Mouse (Mus musculus): ENCODE measurements around the gene Fam124a. TPM values are rescaled to one million over a fixed set of nuclear protein-coding genes. Genes with fewer than 3 reads are reported as not detected.

Fam124a gene
- polyA plus RNA-seq, 1 experiment: 0.19 TPM

DNA sequence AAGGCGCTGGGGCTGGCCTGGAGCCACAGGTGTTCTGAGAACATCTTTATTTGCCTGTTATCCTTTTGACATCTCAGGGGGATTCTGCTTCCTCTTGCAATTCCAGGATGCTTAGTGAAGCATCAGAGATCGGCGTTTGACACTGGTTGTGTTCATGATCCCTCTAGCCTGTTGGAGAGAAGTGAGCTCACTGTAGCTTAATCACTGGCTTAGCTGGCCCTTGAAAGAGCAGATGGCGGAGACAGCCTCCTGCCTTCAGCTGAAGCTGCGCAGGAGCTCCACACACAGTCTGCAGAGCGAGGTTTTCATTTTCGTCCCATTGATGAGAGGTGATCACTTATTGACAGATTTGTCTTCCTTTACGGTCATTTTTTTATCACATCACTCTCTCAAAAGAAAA is 20.3 kb downstream of the Fam124a start:
- no peaks in the 10 kb centered on the region for H3K36me3 ChIP-seq (ENCODE audit: control insufficient read depth, insufficient read depth)
- H3ac ChIP-seq (ENCODE audit: control insufficient read depth, insufficient read length, low read depth): no peak overlapping the region
- H3K79me2 ChIP-seq (ENCODE audit: control insufficient read depth, insufficient read depth): no peaks in the 10 kb centered on the region
- H3K27me3 ChIP-seq (ENCODE audit: control insufficient read depth, insufficient read depth, insufficient read length): peaks cover 14% of the 10 kb centered on the region
- TF ChIP-seq FOSL1 (IDR thresholded peaks at IDR 0.05; ENCODE audit: insufficient read depth, low read length, poor library complexity, severe bottlenecking): no peak
- no peak for TF ChIP-seq CTCF (IDR thresholded peaks at IDR 0.05; ENCODE audit: control insufficient read depth, insufficient read depth, insufficient read length)
- no peak for TF ChIP-seq MAX (IDR thresholded peaks at IDR 0.05)
- no peak for TF ChIP-seq CEBPB (IDR thresholded peaks at IDR 0.05; ENCODE audit: low read depth)
- no peak for TF ChIP-seq MYOG (IDR thresholded peaks at IDR 0.05; ENCODE audit: control insufficient read depth, extremely low read depth, insufficient read length)
- no peak for TF ChIP-seq USF1 (IDR thresholded peaks at IDR 0.05; ENCODE audit: low read depth)
- no peak for TF ChIP-seq MYOD1 (IDR thresholded peaks at IDR 0.05; ENCODE audit: control insufficient read depth, insufficient read length, low read depth)
- no peaks in the 10 kb centered on the region for H3K79me3 ChIP-seq (ENCODE audit: low read depth)
- H3K4me3 ChIP-seq (ENCODE audit: insufficient read depth, poor library complexity, severe bottlenecking): no peak overlapping the region

DNA sequence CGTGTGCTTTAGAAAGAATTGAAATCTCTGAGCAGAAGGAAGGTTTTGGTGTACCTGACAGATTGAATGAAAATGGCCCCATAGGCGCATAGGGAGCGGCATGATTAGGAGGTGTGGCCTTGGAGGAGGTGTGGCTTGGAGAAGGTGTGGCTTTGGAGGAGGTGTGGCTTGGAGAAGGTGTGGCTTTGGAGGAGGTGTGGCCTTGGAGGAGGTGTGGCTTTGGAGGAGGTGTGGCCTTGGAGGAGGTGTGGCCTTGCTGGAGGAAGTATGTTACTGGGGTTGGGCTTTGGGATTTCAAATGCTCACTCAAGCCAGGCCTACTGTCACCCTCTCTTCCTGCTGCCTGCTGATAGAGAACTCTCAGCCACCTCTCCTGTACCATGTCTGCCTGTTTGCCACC is 25.4 kb downstream of the Fam124a start:
- Histone ChIP-seq H3ac (ENCODE audit: control insufficient read depth, insufficient read length, low read depth) (no peak overlapping the region), H3K79me3 (ENCODE audit: low read depth) (no peaks in the 10 kb centered on the region), H3K4me3 (ENCODE audit: insufficient read depth, poor library complexity, severe bottlenecking) (no peak overlapping the region), H3K36me3 (ENCODE audit: control insufficient read depth, insufficient read depth) (no peaks in the 10 kb centered on the region), H3K27me3 (ENCODE audit: control insufficient read depth, insufficient read depth, insufficient read length) (peaks cover 28% of the 10 kb centered on the region), H3K79me2 (ENCODE audit: control insufficient read depth, insufficient read depth) (no peaks in the 10 kb centered on the region)
- TF ChIP-seq MAX (IDR thresholded peaks at IDR 0.05) (no peak), MYOG (IDR thresholded peaks at IDR 0.05; ENCODE audit: control insufficient read depth, extremely low read depth, insufficient read length) (no peak), FOSL1 (IDR thresholded peaks at IDR 0.05; ENCODE audit: insufficient read depth, low read length, poor library complexity, severe bottlenecking) (no peak), CTCF (IDR thresholded peaks at IDR 0.05; ENCODE audit: control insufficient read depth, insufficient read depth, insufficient read length) (no peak)

DNA sequence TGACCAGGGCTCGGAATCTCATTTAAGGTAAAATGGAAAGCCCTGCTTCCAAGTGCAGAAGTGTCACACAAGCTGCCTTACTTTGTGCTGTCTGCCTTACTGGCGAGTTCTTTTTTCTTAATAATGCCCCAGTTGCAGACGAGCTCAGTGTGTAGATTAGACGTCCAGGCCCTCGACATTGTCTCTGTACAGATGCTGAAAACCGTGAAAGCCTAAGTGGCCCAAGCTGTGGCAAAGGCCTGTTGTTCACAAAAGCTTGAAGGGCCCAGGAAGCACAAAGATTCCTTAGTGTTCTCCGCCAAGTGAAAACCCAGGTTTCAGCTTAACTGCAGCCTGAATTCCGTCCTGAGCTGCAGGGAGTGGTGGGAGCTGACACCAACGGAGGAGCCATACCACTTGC is 26.2 kb downstream of the Fam124a start:
- TF ChIP-seq MAX (IDR thresholded peaks at IDR 0.05) (no peak), CEBPB (IDR thresholded peaks at IDR 0.05; ENCODE audit: low read depth) (no peak), CTCF (IDR thresholded peaks at IDR 0.05; ENCODE audit: control insufficient read depth, insufficient read depth, insufficient read length) (no peak), USF1 (IDR thresholded peaks at IDR 0.05; ENCODE audit: low read depth) (no peak), MYOD1 (IDR thresholded peaks at IDR 0.05; ENCODE audit: control insufficient read depth, insufficient read length, low read depth) (no peak)
- no peaks in the 10 kb centered on the region for H3K79me2 ChIP-seq (ENCODE audit: control insufficient read depth, insufficient read depth)
- H3K27me3 ChIP-seq (ENCODE audit: control insufficient read depth, insufficient read depth, insufficient read length): peaks cover 27% of the 10 kb centered on the region
- H3K79me3 ChIP-seq (ENCODE audit: low read depth): no peaks in the 10 kb centered on the region
- no peaks in the 10 kb centered on the region for H3K36me3 ChIP-seq (ENCODE audit: control insufficient read depth, insufficient read depth)
- no peak overlapping the region for H3K4me3 ChIP-seq (ENCODE audit: insufficient read depth, poor library complexity, severe bottlenecking)
- no peak overlapping the region for H3ac ChIP-seq (ENCODE audit: control insufficient read depth, insufficient read length, low read depth)

DNA sequence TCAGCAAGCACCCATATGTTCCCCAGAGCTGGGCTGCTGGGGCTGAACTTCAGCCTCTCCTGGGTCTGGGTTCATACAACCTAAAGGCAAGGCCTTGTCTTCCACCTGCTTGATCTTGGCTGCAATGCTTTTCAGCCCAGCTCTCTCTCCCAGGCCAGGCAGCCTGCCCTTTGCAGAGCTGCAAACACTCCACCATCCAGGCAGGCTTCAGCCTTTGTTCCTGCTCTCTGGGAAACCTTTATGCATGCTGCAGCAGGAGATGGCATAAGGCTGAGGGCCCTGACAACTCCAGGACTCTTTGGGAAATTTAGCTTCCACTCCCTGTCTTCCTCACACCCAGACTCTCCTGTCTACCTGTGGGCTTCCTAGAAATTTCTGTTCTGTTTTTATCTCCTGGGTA is 29.1 kb downstream of the Fam124a start:
- no peak for TF ChIP-seq USF1 (IDR thresholded peaks at IDR 0.05; ENCODE audit: low read depth)
- no peak for TF ChIP-seq MYOG (IDR thresholded peaks at IDR 0.05; ENCODE audit: control insufficient read depth, extremely low read depth, insufficient read length)
- no peak for TF ChIP-seq CEBPB (IDR thresholded peaks at IDR 0.05; ENCODE audit: low read depth)
- no peak for TF ChIP-seq FOSL1 (IDR thresholded peaks at IDR 0.05; ENCODE audit: insufficient read depth, low read length, poor library complexity, severe bottlenecking)
- no peak for TF ChIP-seq MYOD1 (IDR thresholded peaks at IDR 0.05; ENCODE audit: control insufficient read depth, insufficient read length, low read depth)
- TF ChIP-seq CTCF (IDR thresholded peaks at IDR 0.05; ENCODE audit: control insufficient read depth, insufficient read depth, insufficient read length): no peak
- no peak for TF ChIP-seq MAX (IDR thresholded peaks at IDR 0.05)
- H3K27me3 ChIP-seq (ENCODE audit: control insufficient read depth, insufficient read depth, insufficient read length): peaks cover 34% of the 10 kb centered on the region
- H3K4me3 ChIP-seq (ENCODE audit: insufficient read depth, poor library complexity, severe bottlenecking): no peak overlapping the region
- H3K79me2 ChIP-seq (ENCODE audit: control insufficient read depth, insufficient read depth): no peaks in the 10 kb centered on the region
- H3ac ChIP-seq (ENCODE audit: control insufficient read depth, insufficient read length, low read depth): no peak overlapping the region
- no peaks in the 10 kb centered on the region for H3K36me3 ChIP-seq (ENCODE audit: control insufficient read depth, insufficient read depth)
- H3K79me3 ChIP-seq (ENCODE audit: low read depth): no peaks in the 10 kb centered on the region

DNA sequence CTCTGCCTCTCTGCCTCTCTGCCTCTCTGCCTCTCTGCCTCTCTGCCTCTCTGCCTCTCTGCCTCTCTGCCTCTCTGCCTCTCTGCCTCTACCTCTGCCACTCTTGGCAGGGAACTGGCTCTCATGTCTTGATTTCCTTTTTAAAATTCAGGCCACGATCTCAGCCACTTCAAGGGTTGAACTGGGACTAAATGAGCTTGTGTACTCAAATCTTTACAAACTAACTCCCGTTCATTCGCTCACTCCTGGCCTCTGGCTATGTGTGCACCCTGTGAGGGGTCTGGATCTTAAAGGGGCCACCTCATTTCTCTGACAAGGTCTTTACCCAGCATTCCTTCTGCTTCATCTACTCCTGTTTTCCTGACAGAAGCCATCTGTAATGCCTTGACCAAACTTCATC is 29.8 kb downstream of the Fam124a start:
- Histone ChIP-seq H3K79me3 (ENCODE audit: low read depth) (no peaks in the 10 kb centered on the region), H3K4me3 (ENCODE audit: insufficient read depth, poor library complexity, severe bottlenecking) (no peak overlapping the region), H3ac (ENCODE audit: control insufficient read depth, insufficient read length, low read depth) (no peak overlapping the region), H3K27me3 (ENCODE audit: control insufficient read depth, insufficient read depth, insufficient read length) (peaks cover 34% of the 10 kb centered on the region), H3K79me2 (ENCODE audit: control insufficient read depth, insufficient read depth) (no peaks in the 10 kb centered on the region), H3K36me3 (ENCODE audit: control insufficient read depth, insufficient read depth) (no peaks in the 10 kb centered on the region)
- TF ChIP-seq MYOD1 (IDR thresholded peaks at IDR 0.05; ENCODE audit: control insufficient read depth, insufficient read length, low read depth) (no peak), FOSL1 (IDR thresholded peaks at IDR 0.05; ENCODE audit: insufficient read depth, low read length, poor library complexity, severe bottlenecking) (no peak)

DNA sequence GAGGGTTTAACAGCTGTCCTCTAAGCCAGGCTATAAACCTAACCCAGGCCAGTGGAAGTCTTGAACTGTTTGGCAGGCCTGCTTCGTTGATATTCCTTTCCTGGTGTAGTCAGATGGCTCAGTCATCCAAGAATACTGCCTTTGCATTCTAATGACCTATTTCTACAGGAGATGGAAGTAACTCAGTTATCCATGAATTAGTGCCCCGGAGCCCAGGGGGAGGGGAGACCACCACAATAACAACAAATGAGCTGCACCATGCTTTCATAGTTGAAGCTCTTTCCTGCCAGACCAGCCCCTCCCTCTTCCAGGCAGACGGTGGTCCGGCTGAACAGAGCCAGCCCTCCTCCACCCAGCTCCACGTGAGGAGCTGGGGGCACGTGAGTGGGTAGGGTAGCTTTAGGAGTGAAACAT is 44.6 kb downstream of the Fam124a start:
- Histone ChIP-seq H3K79me2 (ENCODE audit: control insufficient read depth, insufficient read depth) (no peaks in the 10 kb centered on the region), H3K4me3 (ENCODE audit: insufficient read depth, poor library complexity, severe bottlenecking) (no peak overlapping the region), H3ac (ENCODE audit: control insufficient read depth, insufficient read length, low read depth) (no peak overlapping the region), H3K36me3 (ENCODE audit: control insufficient read depth, insufficient read depth) (no peaks in the 10 kb centered on the region), H3K27me3 (ENCODE audit: control insufficient read depth, insufficient read depth, insufficient read length) (peaks cover 8% of the 10 kb centered on the region), H3K79me3 (ENCODE audit: low read depth) (no peaks in the 10 kb centered on the region)
- TF ChIP-seq CEBPB (IDR thresholded peaks at IDR 0.05; ENCODE audit: low read depth) (no peak), USF1 (IDR thresholded peaks at IDR 0.05; ENCODE audit: low read depth) (no peak)

Data from C2C12 (cell line).